Mouse (Mus musculus) MEL (cell line): Measurements from ENCODE around the gene Ttc12.

Source experiments
- CTCF ChIP-seq, 3 experiments: IDR thresholded peaks in 2 of 3; conservative IDR thresholded peaks in 1 of 3; 2 replicates each; pipeline ENCODE4 v1.5.1; 2011 to 2012; ENCODE audit warnings: low read length in 3 of 3, low read depth in 2 of 3, mild to moderate bottlenecking in 2 of 3, improper control_type of control experiment in 1 of 3, inconsistent platforms in 1 of 3, mixed read lengths in 1 of 3, moderate library complexity in 1 of 3; ENCODE audit not compliant: control insufficient read depth in 1 of 3, insufficient read depth in 1 of 3, poor library complexity in 1 of 3, severe bottlenecking in 1 of 3
- POLR2A ChIP-seq, 2 experiments: IDR thresholded peaks; 2 replicates each; pipeline ENCODE4 v1.6.1; 2011 to 2012; ENCODE audit warnings: low read length in 2 of 2, mild to moderate bottlenecking in 2 of 2, control low read depth in 1 of 2, improper control_type of control experiment in 1 of 2, low read depth in 1 of 2, moderate library complexity in 1 of 2; ENCODE audit not compliant: control insufficient read depth in 1 of 2, insufficient read depth in 1 of 2, poor library complexity in 1 of 2
- RCOR1 ChIP-seq: IDR thresholded peaks from 2 replicates; pipeline ENCODE4 v1.6.1; 2012; ENCODE audit warnings: low read depth, mild to moderate bottlenecking, inconsistent platforms, low read length, improper control_type of control experiment

DNA sequence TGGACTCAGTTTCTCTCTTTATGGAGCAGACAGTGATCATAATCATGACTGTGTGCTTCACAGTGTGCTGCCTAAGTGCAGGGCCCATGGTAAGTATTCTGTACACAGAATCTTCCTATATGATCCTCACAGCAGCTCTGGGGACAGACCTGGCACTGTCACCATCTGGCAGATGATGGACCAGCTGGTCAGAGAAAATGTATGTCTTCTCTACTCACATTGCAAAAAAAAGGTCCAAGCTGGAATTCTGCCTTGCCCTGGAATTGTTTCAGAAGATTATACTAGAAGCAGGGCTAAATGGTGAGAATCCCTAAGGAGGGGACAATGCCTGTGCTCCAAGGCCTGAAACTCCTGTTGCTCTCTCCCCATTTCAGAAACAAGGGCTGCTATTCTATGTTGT is 90.0 kb downstream of the Ttc12 start:
- TF ChIP-seq RCOR1 (no peak), CTCF (IDR thresholded peaks at IDR 0.05 in 2 of 3, conservative IDR thresholded peaks at IDR 0.05 in 1 of 3; ENCODE audit: control insufficient read depth in 1 of 3, insufficient read depth in 1 of 3, low read depth in 2 of 3, low read length in 3 of 3, poor library complexity in 1 of 3, severe bottlenecking in 1 of 3) (no peak), POLR2A (IDR thresholded peaks at IDR 0.05; ENCODE audit: control insufficient read depth in 1 of 2, insufficient read depth in 1 of 2, low read depth in 1 of 2, low read length in 2 of 2, poor library complexity in 1 of 2) (no peak)
